Mouse (Mus musculus) urinary bladder, postnatal 10 days (tissue): Measurements from ENCODE around the gene Samd10.

Experiments used
- DNase-seq: peaks from one replicate; pipeline ENCODE4 v3.0.0; 2022; ENCODE audit warnings: low spot score

Samd10 gene

GRCm38 (mm10) chr2:181592231-181593041, 6.6 kb downstream of the Samd10 start, which contains the start of gene Zfp512b:
Zfp512b (minus strand) TSS chr2:181592803.
- DNase-seq, result no peak

GRCm38 (mm10) chr2:181591528-181592085, 7.4 kb downstream of the Samd10 start, which contains the start of gene Prpf6:
Prpf6 (plus strand) TSS chr2:181591868.
- DNase-seq, result no peak

GRCm38 (mm10) chr2:181590471-181590870, 8.5 kb downstream of the Samd10 start:
- DNase-seq, result no peak

GRCm38 (mm10) chr2:181589732-181590105, 9.3 kb downstream of the Samd10 start:
- no peak for DNase-seq

GRCm38 (mm10) chr2:181589011-181589731, 9.8 kb downstream of the Samd10 start:
- DNase-seq, result no peak

GRCm38 (mm10) chr2:181588229-181588780, 10.7 kb downstream of the Samd10 start:
- DNase-seq, result no peak

- no peak for DNase-seq
These were observed 11.2 kb downstream of the Samd10 start for GRCm38 (mm10) chr2:181587796-181588195.

GRCm38 (mm10) chr2:181586124-181586523, 12.9 kb downstream of the Samd10 start:
- no peak for DNase-seq

- no peak for DNase-seq
These were observed 13.5 kb downstream of the Samd10 start for GRCm38 (mm10) chr2:181585506-181585905.

GRCm38 (mm10) chr2:181584411-181584942, 14.5 kb downstream of the Samd10 start, which contains the start of gene Uckl1:
Uckl1 (minus strand) TSS chr2:181584892.
- no peak for DNase-seq

- no peak for DNase-seq
These were observed 15.4 kb downstream of the Samd10 start for GRCm38 (mm10) chr2:181583460-181584257.

GRCm38 (mm10) chr2:181582939-181583338, 16.1 kb downstream of the Samd10 start:
- DNase-seq, result no peak

- no peak for DNase-seq
These were observed 16.7 kb downstream of the Samd10 start for GRCm38 (mm10) chr2:181582358-181582757.

- no peak for DNase-seq
These were observed 17.5 kb downstream of the Samd10 start for GRCm38 (mm10) chr2:181581402-181582120.

GRCm38 (mm10) chr2:181581016-181581401, 18.0 kb downstream of the Samd10 start:
- no peak for DNase-seq

- DNase-seq, result no peak
These were observed 18.8 kb downstream of the Samd10 start for GRCm38 (mm10) chr2:181580131-181580772.

GRCm38 (mm10) chr2:181579681-181580080, 19.3 kb downstream of the Samd10 start:
- DNase-seq, result no peak

- no peak for DNase-seq
These were observed 20.0 kb downstream of the Samd10 start for GRCm38 (mm10) chr2:181578790-181579618.

- DNase-seq, result no peak
These were observed 20.9 kb downstream of the Samd10 start for GRCm38 (mm10) chr2:181577981-181578581.
